Mouse (Mus musculus) granulocyte monocyte progenitor cell, adult 5-6 weeks (primary cell): ENCODE measurements around the gene Slx4. TPM values are rescaled to one million over a fixed set of nuclear protein-coding genes. Genes with fewer than 3 reads are reported as not detected.

ENCODE experiments used
- total RNA-seq, 2 experiments: library from RNA; stranded (forward) in 1 of 2; stranded (reverse) in 1 of 2; fragments of 200-712, 200-1000 nt in 1 of 2; fragments of >200 nt in 1 of 2; fragmentation: Nextera tagmentation in 1 of 2; gene quantifications; 2 replicates each; pipeline ENCODE4 v1.2.3; 2014 to 2017

The Slx4 gene
- total RNA-seq, 2 experiments from 2014 or later = 22.3 to 29.0 TPM

Other genes with a start within 250 kb of the Slx4 start
- not detected in 2 replicates for gene Olfr15, start 172.9 kb downstream of the Slx4 start, total RNA-seq (2014; fragmentation: Nextera tagmentation)
- gene Olfr15, start 172.9 kb downstream of the Slx4 start, total RNA-seq (2017) = not detected in 2 replicates
- 0.64 and 1.4 TPM in 2 replicates for gene Zfp174, start 156.5 kb downstream of the Slx4 start, total RNA-seq (2014; fragmentation: Nextera tagmentation)
- 0.60 and 0.77 TPM in 2 replicates for gene Zfp174, start 156.5 kb downstream of the Slx4 start, total RNA-seq (2017)
- 72.5 and 101 TPM in 2 replicates for gene Naa60, start 131.4 kb downstream of the Slx4 start, total RNA-seq (2014; fragmentation: Nextera tagmentation)
- 33.9 and 34.1 TPM in 2 replicates for gene Naa60, start 131.4 kb downstream of the Slx4 start, total RNA-seq (2017)
- 9.9 and 10.0 TPM in 2 replicates for gene Zfp597, start 119.2 kb downstream of the Slx4 start, total RNA-seq (2014; fragmentation: Nextera tagmentation)
- 8.2 and 11.8 TPM in 2 replicates for gene Zfp597, start 119.2 kb downstream of the Slx4 start, total RNA-seq (2017)
- 1.3 and 7.0 TPM in 2 replicates for gene Gm20695, start 119.1 kb downstream of the Slx4 start, total RNA-seq (2014; fragmentation: Nextera tagmentation)
- 1.4 TPM in 1 of 2 replicates, not detected in the other for gene Gm20695, start 119.1 kb downstream of the Slx4 start, total RNA-seq (2017)
- gene 1700037C18Rik, start 95.1 kb downstream of the Slx4 start, total RNA-seq (2014; fragmentation: Nextera tagmentation) = 0.77 and 1.6 TPM in 2 replicates
- 0.69 and 6.2 TPM in 2 replicates for gene 1700037C18Rik, start 95.1 kb downstream of the Slx4 start, total RNA-seq (2017)
- 23.1 and 23.8 TPM in 2 replicates for gene Cluap1, start 95.0 kb downstream of the Slx4 start, total RNA-seq (2014; fragmentation: Nextera tagmentation)
- gene Cluap1, start 95.0 kb downstream of the Slx4 start, total RNA-seq (2017) = 41.5 and 45.6 TPM in 2 replicates
- gene Nlrc3, start 27.1 kb downstream of the Slx4 start, total RNA-seq (2014; fragmentation: Nextera tagmentation) = 1.0 and 1.4 TPM in 2 replicates
- 0.13 and 0.52 TPM in 2 replicates for gene Nlrc3, start 27.1 kb downstream of the Slx4 start, total RNA-seq (2017)
- not detected in 2 replicates for gene Dnase1, start 33.2 kb upstream of the Slx4 start, total RNA-seq (2014; fragmentation: Nextera tagmentation)
- 0.04 TPM in 1 of 2 replicates, not detected in the other for gene Dnase1, start 33.2 kb upstream of the Slx4 start, total RNA-seq (2017)
- 121 and 126 TPM in 2 replicates for gene Trap1, start 74.1 kb upstream of the Slx4 start, total RNA-seq (2014; fragmentation: Nextera tagmentation)
- 149 and 178 TPM in 2 replicates for gene Trap1, start 74.1 kb upstream of the Slx4 start, total RNA-seq (2017)
- gene Crebbp, start 210.2 kb upstream of the Slx4 start, total RNA-seq (2014; fragmentation: Nextera tagmentation) = 33.0 and 52.9 TPM in 2 replicates
- gene Crebbp, start 210.2 kb upstream of the Slx4 start, total RNA-seq (2017) = 12.3 and 13.5 TPM in 2 replicates